ENCODE assay signal across 11 mouse cellular contexts in genomic region chr10:63128256-63128655, GRCm38 (mm10). TPM values are rescaled to one million over a fixed set of nuclear protein-coding genes. Genes with fewer than 3 reads are reported as not detected.
DNase-seq lines count a peak whose midpoint lies in the region; TF ChIP-seq lines count a peak whose summit lies in the region.
"Had no signal": no experiment of that assay in that cellular context is flagged by ENCODE, and none has a peak within 500 bp of the region (broad histone marks: within the 10 kb centered on the region; RNA-seq: fewer than 3 reads in every experiment).

No protein-coding gene starts in this region.

- H3K4me3 ChIP-seq in kidney, adult 2 months (ENCODE audit: insufficient read depth, low read depth, low read length) = no peak overlapping the region
- H3K4me3 ChIP-seq: midbrain, embryonic 12.5 days had no signal

- WGBS in kidney, adult 2 months = 68% methylated on average over 7 of the region's 7 CpGs

- no peak for TF ChIP-seq POLR2A in kidney, adult 2 months (IDR thresholded peaks at IDR 0.05; ENCODE audit: low read depth, low read length)

- no peaks in the 10 kb centered on the region for H3K27me3 ChIP-seq in kidney, adult 2 months (replicated peaks; ENCODE audit: control insufficient read depth, insufficient read depth, low read length)
- H3K27me3 ChIP-seq: midbrain, embryonic 12.5 days had no signal

- H3K36me3 ChIP-seq in kidney, adult 2 months (ENCODE audit: control insufficient read depth, insufficient read depth, low read length) = no peaks in the 10 kb centered on the region
- H3K36me3 ChIP-seq: midbrain, embryonic 12.5 days had no signal

- peak; percentile 73 for DNase-seq in layer of hippocampus, adult 9-11 months
- no peak for DNase-seq in layer of hippocampus, postnatal 10 days (ENCODE audit: low spot score in 2 of 2)
- peak; percentile 68 for DNase-seq in adrenal gland, postnatal 14 days
- DNase-seq in heart, adult 9 months (ENCODE audit: low spot score in 2 of 2) = peak; percentile 62 to 75
- peak; percentile 20 for DNase-seq in lung, postnatal 36 days
- no peak for DNase-seq in cerebellum, adult 9-10 months
- no peak for DNase-seq in kidney, adult 2 months
- DNase-seq: cerebellum, adult 18-20 months had no signal

- no peak for TF ChIP-seq CTCF in kidney, adult 2 months (conservative IDR thresholded peaks at IDR 0.05; ENCODE audit: insufficient read depth, insufficient read length, low read depth, low read length)

- H3K27ac ChIP-seq in kidney, adult 2 months (ENCODE audit: insufficient read depth, low read depth, low read length) = no peak overlapping the region
- H3K27ac ChIP-seq: midbrain, embryonic 12.5 days had no signal

- no peaks in the 10 kb centered on the region for H3K4me1 ChIP-seq in kidney, adult 2 months (ENCODE audit: control insufficient read depth, insufficient read depth, low read length)
- H3K4me1 ChIP-seq: midbrain, embryonic 12.5 days had no signal

RNA-seq across cellular contexts. Expression of gene Atoh7, which starts 28.8 kb away (rescaled TPM):
- 1 to 10 TPM; 2.1 to 2.6 TPM for total RNA-seq in layer of hippocampus, postnatal 10 days (2021)
- not detected in 2 replicates for total RNA-seq in adrenal gland, postnatal 14 days (2021)
- polyA plus RNA-seq in kidney, adult 2 months (2012; rRNA removed) = 0.19 and 0.28 TPM in 2 replicates
- total RNA-seq: MEL had no signal
- polyA plus RNA-seq: kidney, embryonic 16.5 days had no signal

Comparison
In these comparisons a context has a peak if more than half of its experiments do, and no peak if none do; other contexts are left out.
1. DNase-seq: peak in layer of hippocampus, adult 9-11 months (single experiment), adrenal gland, postnatal 14 days (single experiment), heart, adult 9 months (2 of 2) and lung, postnatal 36 days (single experiment); none in layer of hippocampus, postnatal 10 days (0 of 2), cerebellum, adult 9-10 months (single experiment) and kidney, adult 2 months (single experiment).